Mouse (Mus musculus): ENCODE data around the gene Slc26a5.

- TF ChIP-seq EP300 (IDR thresholded peaks at IDR 0.05; ENCODE audit: insufficient read depth, low read depth, low read length): no peak
- no peak for TF ChIP-seq CTCF (IDR thresholded peaks at IDR 0.05)
These were observed 44.3 kb upstream of the Slc26a5 start for GRCm38 (mm10) chr5:21909713-21910112.

Data from heart, adult 2 months (tissue).